Mouse (Mus musculus) spleen, adult 2 months (tissue): ENCODE measurements around the gene Gpsm2.

Experiments
- CTCF ChIP-seq: fragments of 200-500 bp; IDR thresholded peaks from 2 replicates; pipeline ENCODE4 v1.5.1; 2011; ENCODE audit warnings: mild to moderate bottlenecking, inconsistent platforms; ENCODE audit not compliant: insufficient read depth, insufficient read length, insufficient replicate concordance; ENCODE audit errors: extremely low read depth
- POLR2A ChIP-seq: fragments of 200-500 bp; IDR thresholded peaks from 2 replicates; pipeline ENCODE4 v1.6.1; 2011; ENCODE audit warnings: low read depth, low read length, inconsistent platforms

- TF ChIP-seq CTCF (no peak), POLR2A (no peak)
Measured at GRCm38 (mm10) chr3:108727776-108728175, 5.7 kb upstream of the Gpsm2 start.
